Mouse (Mus musculus): ENCODE results near the gene Deup1. TPM values are rescaled to one million over a fixed set of nuclear protein-coding genes. Genes with fewer than 3 reads are reported as not detected.

Deup1 gene
- 1.2 and 3.0 TPM in 2 replicates for polyA plus RNA-seq (2016; fragmentation: Nextera tagmentation; extraction: Ambion mirVana)

- ATAC-seq (ENCODE audit: low FRiP score): peak; percentile 96
- Histone ChIP-seq H3K9me3 (no peaks in the 10 kb centered on the region), H3K9ac (peak within 1 kb of the TSS; percentile 46), H3K4me2 (peak within 1 kb of the TSS; percentile 71), H3K27ac (no peak within 1 kb of the TSS), H3K36me3 (replicated peaks) (no peaks in the 10 kb centered on the region), H3K4me1 (peaks cover 8% of the 10 kb centered on the region), H3K27me3 (0 out of 2 replicates have a peak, but pooled peaks cover 13% of the 10 kb centered on the region), H3K4me3 (replicated peaks) (peak within 1 kb of the TSS; percentile 37)
- WGBS: under 1% methylated on average over 25 of the region's 28 CpGs
Measured at GRCm38 (mm10) chr9:15627785-15628287, at the start of gene Deup1. Gene Deup1 (minus strand): TSS chr9:15627933.

GRCm38 (mm10) chr9:15672251-15672650 is 44.5 kb upstream of the Deup1 start:
- Histone ChIP-seq H3K27ac (no peak overlapping the region), H3K36me3 (replicated peaks) (no peaks in the 10 kb centered on the region), H3K9ac (no peak overlapping the region), H3K4me2 (no peak overlapping the region), H3K4me3 (replicated peaks) (no peak overlapping the region), H3K27me3 (no peaks in the 10 kb centered on the region), H3K4me1 (no peaks in the 10 kb centered on the region), H3K9me3 (no peaks in the 10 kb centered on the region)
- ATAC-seq (ENCODE audit: low FRiP score): no peak
- 53% methylated on average over 1 of the region's 1 CpGs for whole genome bisulfite sequencing

- WGBS: 59% methylated on average over 5 of the region's 5 CpGs
Measured at GRCm38 (mm10) chr9:15670002-15670527, 42.3 kb upstream of the Deup1 start.

GRCm38 (mm10) chr9:15669452-15669851 is 41.7 kb upstream of the Deup1 start:
- ATAC-seq (ENCODE audit: low FRiP score): no peak
- H3K4me1 ChIP-seq: no peaks in the 10 kb centered on the region
- H3K9ac ChIP-seq: no peak overlapping the region
- 85% methylated on average over 3 of the region's 3 CpGs for WGBS
- H3K27ac ChIP-seq: no peak overlapping the region
- no peaks in the 10 kb centered on the region for H3K9me3 ChIP-seq
- H3K4me3 ChIP-seq (replicated peaks): no peak overlapping the region
- no peak overlapping the region for H3K4me2 ChIP-seq
- H3K36me3 ChIP-seq (replicated peaks): no peaks in the 10 kb centered on the region
- no peaks in the 10 kb centered on the region for H3K27me3 ChIP-seq

More at GRCm38 (mm10) chr9:15670002-15670527, 42.3 kb upstream of the Deup1 start:
- Histone ChIP-seq H3K4me1 (no peaks in the 10 kb centered on the region), H3K27ac (no peak overlapping the region), H3K9ac (no peak overlapping the region), H3K36me3 (replicated peaks) (no peaks in the 10 kb centered on the region), H3K4me2 (no peak overlapping the region), H3K27me3 (no peaks in the 10 kb centered on the region), H3K4me3 (replicated peaks) (no peak overlapping the region), H3K9me3 (no peaks in the 10 kb centered on the region)
- no peak for ATAC-seq (ENCODE audit: low FRiP score)

DNA sequence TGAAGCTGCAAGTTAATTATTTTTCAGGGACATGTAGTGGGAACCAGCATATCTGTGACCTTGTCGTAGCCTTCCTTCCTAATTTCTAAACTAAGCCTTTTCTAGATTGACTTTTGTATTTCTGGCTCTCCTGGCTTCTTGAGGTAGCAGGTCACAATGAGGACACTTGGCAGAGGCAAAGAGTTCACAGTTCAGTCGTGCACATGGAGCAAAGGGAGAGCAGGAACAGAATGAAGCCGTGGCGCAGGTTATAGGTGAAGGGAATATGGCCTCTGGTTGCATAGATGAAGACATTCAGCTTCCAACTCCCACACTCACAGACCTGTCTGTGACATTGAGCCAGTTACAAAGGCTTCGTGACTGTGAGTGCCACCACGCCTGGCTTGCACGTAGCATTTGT is 36.9 kb upstream of the Deup1 start:
- H3K27ac ChIP-seq: no peak overlapping the region
- no peaks in the 10 kb centered on the region for H3K4me1 ChIP-seq
- H3K9ac ChIP-seq: no peak overlapping the region
- H3K27me3 ChIP-seq: no peaks in the 10 kb centered on the region
- H3K4me3 ChIP-seq (replicated peaks): no peak overlapping the region
- H3K36me3 ChIP-seq (replicated peaks): no peaks in the 10 kb centered on the region
- 84% methylated on average over 7 of the region's 7 CpGs for WGBS
- no peak overlapping the region for H3K4me2 ChIP-seq
- H3K9me3 ChIP-seq: no peaks in the 10 kb centered on the region
- no peak for ATAC-seq (ENCODE audit: low FRiP score)

GRCm38 (mm10) chr9:15659069-15659468 is 31.3 kb upstream of the Deup1 start:
- H3K27ac ChIP-seq: no peak overlapping the region
- no peak for ATAC-seq (ENCODE audit: low FRiP score)
- H3K4me3 ChIP-seq (replicated peaks): no peak overlapping the region
- H3K4me2 ChIP-seq: no peak overlapping the region
- H3K9me3 ChIP-seq: no peaks in the 10 kb centered on the region
- no peaks in the 10 kb centered on the region for H3K27me3 ChIP-seq
- WGBS: 79% methylated on average over 6 of the region's 6 CpGs
- H3K9ac ChIP-seq: no peak overlapping the region
- peaks cover 3% of the 10 kb centered on the region; the same call in 1 of the 2 replicates for H3K4me1 ChIP-seq
- no peaks in the 10 kb centered on the region for H3K36me3 ChIP-seq (replicated peaks)

DNA sequence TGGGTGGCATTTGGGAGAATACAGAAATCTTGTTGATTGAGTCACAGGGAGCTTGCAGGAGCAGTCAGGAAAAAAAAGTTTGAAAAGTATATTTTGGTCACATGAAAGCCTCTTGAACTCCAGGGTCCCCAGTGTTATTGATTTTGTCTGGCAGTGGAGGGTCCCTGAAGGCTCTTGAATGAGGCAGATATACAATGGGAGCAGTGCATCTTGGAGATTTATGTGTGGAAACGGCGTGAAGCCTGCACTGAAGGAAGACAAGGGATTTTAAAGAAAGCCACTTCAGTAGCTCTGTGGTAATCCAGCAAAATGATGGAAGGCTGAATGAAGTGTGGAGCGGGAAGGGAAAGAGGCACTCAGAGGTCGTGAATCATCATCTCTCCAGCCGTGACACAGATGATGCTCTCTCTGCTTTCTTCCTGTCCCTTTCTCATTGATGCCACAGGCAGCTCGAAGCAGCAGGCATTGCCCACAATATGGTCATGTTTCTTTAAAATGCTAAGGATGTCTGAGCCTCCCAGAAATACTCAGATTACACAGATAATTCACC is 30.6 kb upstream of the Deup1 start:
- no peaks in the 10 kb centered on the region for H3K36me3 ChIP-seq (replicated peaks)
- ATAC-seq (ENCODE audit: low FRiP score): no peak
- H3K4me2 ChIP-seq: no peak overlapping the region
- no peak overlapping the region for H3K4me3 ChIP-seq (replicated peaks)
- H3K9me3 ChIP-seq: no peaks in the 10 kb centered on the region
- no peak overlapping the region for H3K9ac ChIP-seq
- peaks cover 3% of the 10 kb centered on the region; the same call in 1 of the 2 replicates for H3K4me1 ChIP-seq
- no peaks in the 10 kb centered on the region for H3K27me3 ChIP-seq
- H3K27ac ChIP-seq: no peak overlapping the region
- WGBS: 50% methylated on average over 6 of the region's 6 CpGs

- no peak overlapping the region for H3K4me2 ChIP-seq
- no peak for ATAC-seq (ENCODE audit: low FRiP score)
- H3K9me3 ChIP-seq: no peaks in the 10 kb centered on the region
- no peak overlapping the region for H3K27ac ChIP-seq
- H3K27me3 ChIP-seq: no peaks in the 10 kb centered on the region
- H3K36me3 ChIP-seq (replicated peaks): no peaks in the 10 kb centered on the region
- no peak overlapping the region for H3K9ac ChIP-seq
- H3K4me3 ChIP-seq (replicated peaks): no peak overlapping the region
- no peaks in the 10 kb centered on the region for H3K4me1 ChIP-seq
Measured at GRCm38 (mm10) chr9:15653036-15653435, 25.3 kb upstream of the Deup1 start.

GRCm38 (mm10) chr9:15649977-15650376 is 22.2 kb upstream of the Deup1 start:
- no peak for ATAC-seq (ENCODE audit: low FRiP score)
- 93% methylated on average over 2 of the region's 2 CpGs for WGBS
- H3K4me3 ChIP-seq (replicated peaks): no peak overlapping the region

DNA sequence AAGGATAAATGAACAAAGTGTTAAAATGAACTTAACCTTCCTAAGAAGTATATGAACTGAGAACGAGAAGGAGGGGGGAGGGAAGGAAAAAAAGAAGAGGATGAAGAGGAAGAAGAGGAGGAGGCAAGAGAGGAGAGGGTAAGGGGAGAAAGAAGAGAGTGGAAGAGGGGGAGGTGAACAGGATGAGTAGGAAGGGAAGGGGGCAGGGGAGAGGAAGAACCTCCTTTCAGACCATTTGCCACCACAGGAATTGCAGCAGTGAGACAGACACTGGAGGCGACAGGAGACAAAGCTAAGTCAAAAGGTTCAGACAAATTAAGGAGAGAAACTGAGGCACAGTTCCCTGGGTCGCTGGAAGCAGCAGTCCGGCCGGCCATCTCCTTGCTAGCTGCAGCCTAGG is 349 bp downstream of the Deup1 start:
- Histone ChIP-seq H3K27ac (no peak overlapping the region), H3K9ac (peak overlapping the region; percentile 46), H3K4me1 (peaks cover 8% of the 10 kb centered on the region), H3K4me3 (replicated peaks) (peak overlapping the region; percentile 37), H3K27me3 (0 out of 2 replicates have a peak, but pooled peaks cover 13% of the 10 kb centered on the region), H3K36me3 (replicated peaks) (no peaks in the 10 kb centered on the region), H3K9me3 (no peaks in the 10 kb centered on the region), H3K4me2 (peak overlapping the region; percentile 71)
- 19% methylated on average over 5 of the region's 5 CpGs for WGBS
- peak; percentile 63; the same call in 1 of the 2 replicates for ATAC-seq (ENCODE audit: low FRiP score)

More at GRCm38 (mm10) chr9:15649977-15650376, 22.2 kb upstream of the Deup1 start:
- Histone ChIP-seq H3K27ac (no peak overlapping the region), H3K27me3 (no peaks in the 10 kb centered on the region), H3K9ac (no peak overlapping the region), H3K4me1 (no peaks in the 10 kb centered on the region), H3K36me3 (replicated peaks) (no peaks in the 10 kb centered on the region), H3K4me2 (no peak overlapping the region), H3K9me3 (no peaks in the 10 kb centered on the region)

- H3K4me2 ChIP-seq: no peak overlapping the region
- no peak overlapping the region for H3K4me3 ChIP-seq (replicated peaks)
- H3K9me3 ChIP-seq: no peaks in the 10 kb centered on the region
- ATAC-seq (ENCODE audit: low FRiP score): no peak
- H3K9ac ChIP-seq: no peak overlapping the region
- no peaks in the 10 kb centered on the region for H3K36me3 ChIP-seq (replicated peaks)
- 0 out of 2 replicates have a peak, but pooled peaks cover 13% of the 10 kb centered on the region for H3K27me3 ChIP-seq
- H3K27ac ChIP-seq: no peak overlapping the region
- 67% methylated on average over 3 of the region's 3 CpGs for WGBS
- H3K4me1 ChIP-seq: peaks cover 8% of the 10 kb centered on the region
Measured at GRCm38 (mm10) chr9:15624739-15625138, 3.0 kb downstream of the Deup1 start.

DNA sequence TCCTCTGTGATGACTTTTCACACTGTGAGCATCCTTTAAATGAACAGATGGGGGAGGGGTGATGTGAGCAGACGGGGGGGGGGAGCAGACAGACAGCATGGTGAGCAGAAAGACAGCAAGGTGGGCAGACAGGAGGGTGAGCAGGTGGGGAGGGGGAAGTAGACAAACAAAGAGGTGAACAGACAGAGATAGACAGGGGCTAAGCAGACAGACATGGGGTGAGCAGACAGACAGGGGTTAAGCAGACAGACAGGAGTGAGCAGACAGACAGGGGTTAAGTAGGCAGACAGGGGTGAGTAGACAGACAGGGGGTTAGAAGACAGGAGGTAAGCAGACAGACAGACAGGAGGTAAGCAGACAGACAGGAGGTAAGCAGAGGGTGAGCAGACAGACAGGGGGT is 8.0 kb downstream of the Deup1 start:
- no peak for ATAC-seq (ENCODE audit: low FRiP score)
- no peaks in the 10 kb centered on the region for H3K36me3 ChIP-seq (replicated peaks)
- H3K4me2 ChIP-seq: no peak overlapping the region
- WGBS: 54% methylated on average over 1 of the region's 1 CpGs
- no peaks in the 10 kb centered on the region for H3K27me3 ChIP-seq
- H3K9me3 ChIP-seq: no peaks in the 10 kb centered on the region
- no peaks in the 10 kb centered on the region for H3K4me1 ChIP-seq
- H3K9ac ChIP-seq: no peak overlapping the region
- no peak overlapping the region for H3K4me3 ChIP-seq (replicated peaks)
- H3K27ac ChIP-seq: no peak overlapping the region

- no peak for ATAC-seq (ENCODE audit: low FRiP score)
- H3K4me3 ChIP-seq (replicated peaks): no peak overlapping the region
- H3K9me3 ChIP-seq: no peaks in the 10 kb centered on the region
- H3K27me3 ChIP-seq: no peaks in the 10 kb centered on the region
- WGBS: 69% methylated on average over 10 of the region's 10 CpGs
- H3K4me2 ChIP-seq: no peak overlapping the region
- no peak overlapping the region for H3K9ac ChIP-seq
- H3K27ac ChIP-seq: no peak overlapping the region
- H3K4me1 ChIP-seq: no peaks in the 10 kb centered on the region
- H3K36me3 ChIP-seq (replicated peaks): no peaks in the 10 kb centered on the region
Measured at GRCm38 (mm10) chr9:15619020-15619590, 8.6 kb downstream of the Deup1 start.

Measured in forebrain, embryonic 12.5 days (tissue).